Mouse (Mus musculus) forebrain, postnatal 0 days (tissue): ENCODE results near the gene Usp13. TPM values are rescaled to one million over a fixed set of nuclear protein-coding genes. Genes with fewer than 3 reads are reported as not detected.

Experiments used
- ATAC-seq: fragments of 200-750 bp; cut with Nextera tagmentation; 2 replicates; pipeline ENCODE4 v1.8.0; 2017; ENCODE audit warnings: mild to moderate bottlenecking, moderate library complexity
- DNase-seq: peaks from one replicate; pipeline ENCODE4 v3.0.0-alpha.2; 2015
- H3K27ac ChIP-seq: fragments of 300-500 bp; sonication (generic); 2 replicates; pipeline ENCODE4 v1.5.1; 2014; ENCODE audit warnings: low read depth, mild to moderate bottlenecking, antibody characterized with exemption, low read length, moderate library complexity, mixed read lengths
- H3K27me3 ChIP-seq: fragments of 300-500 bp; sonication (generic); 2 replicates; pipeline ENCODE4 v1.6.1; 2014; ENCODE audit warnings: mild to moderate bottlenecking, low read length, mixed read lengths; ENCODE audit not compliant: insufficient read depth
- H3K36me3 ChIP-seq: fragments of 300-500 bp; sonication (generic); 2 replicates; pipeline ENCODE4 v1.6.1; 2014; ENCODE audit warnings: mild to moderate bottlenecking, moderate library complexity; ENCODE audit not compliant: insufficient read depth
- H3K4me1 ChIP-seq: fragments of 300-500 bp; sonication (generic); 2 replicates; pipeline ENCODE4 v1.6.1; 2014; ENCODE audit warnings: antibody characterized with exemption; ENCODE audit not compliant: insufficient read depth
- H3K4me2 ChIP-seq: fragments of 300-500 bp; sonication (generic); 2 replicates; pipeline ENCODE4 v1.6.1; 2014; ENCODE audit warnings: low read depth, mild to moderate bottlenecking, moderate library complexity
- H3K4me3 ChIP-seq: fragments of 300-500 bp; sonication (generic); 2 replicates; pipeline ENCODE4 v1.5.1; 2014; ENCODE audit warnings: low read depth, low read length, mixed read lengths
- H3K9ac ChIP-seq: fragments of 300-500 bp; sonication (generic); 2 replicates; pipeline ENCODE4 v1.6.1; 2014; ENCODE audit warnings: mild to moderate bottlenecking
- H3K9me3 ChIP-seq: fragments of 300-500 bp; sonication (generic); 2 replicates; pipeline ENCODE4 v1.6.1; 2016; ENCODE audit warnings: low read length
- CTCF ChIP-seq: sonication (generic); IDR thresholded peaks from 2 replicates; pipeline ENCODE4 v1.5.1; 2016; ENCODE audit warnings: antibody characterized with exemption, control low read depth, low read depth
- WGBS: fragments of 180-500 bp; shearing (Covaris S2); extraction: QIAGEN DNeasy Blood & Tissue Kit; methylation state at CpG from one replicate; pipeline ENCODE4 v1.1.7; 2014; 5-methylcytosine and 5-hydroxymethylcytosine counted together
- polyA plus RNA-seq: library from polyadenylated mRNA; unstranded; fragments of >200 nt; fragmentation: Nextera tagmentation; extraction: Ambion mirVana; gene quantifications from 2 replicates; pipeline ENCODE4 v1.2.1, GENCODE M21; 2015
- total RNA-seq: library from RNA; depleted of rRNA; stranded (reverse); fragments of >200 nt; gene quantifications from 2 replicates; pipeline ENCODE4 v1.2.3, GENCODE M21; 2014; rRNA removed

Usp13 gene
- total RNA-seq (8.2 and 8.4 TPM in 2 replicates), polyA plus RNA-seq (7.2 and 11.9 TPM in 2 replicates)

GRCm38 (mm10) chr3:32817357-32818326 lies at the start of gene Usp13:
TSS of gene Usp13 (plus strand) at chr3:32817546.
- H3K4me3 ChIP-seq, result peak within 1 kb of the TSS; percentile 61
- 4% methylated on average over 83 of the region's 84 CpGs for WGBS

GRCm38 (mm10) chr3:32770781-32771180 lies 46.6 kb upstream of the Usp13 start:
- no peak overlapping the region for H3K27ac ChIP-seq
- no peaks in the 10 kb centered on the region for H3K36me3 ChIP-seq
- 79% methylated on average over 2 of the region's 2 CpGs for WGBS
- ATAC-seq, result no peak
- no peak overlapping the region for H3K4me3 ChIP-seq
- no peaks in the 10 kb centered on the region for H3K9me3 ChIP-seq
- DNase-seq, result no peak
- H3K9ac ChIP-seq, result no peak overlapping the region
- H3K4me2 ChIP-seq, result no peak overlapping the region
- no peaks in the 10 kb centered on the region for H3K27me3 ChIP-seq
- H3K4me1 ChIP-seq, result no peaks in the 10 kb centered on the region
- TF ChIP-seq CTCF, result no peak

More at GRCm38 (mm10) chr3:32817357-32818326, at the start of gene Usp13:
- Histone ChIP-seq H3K27me3 (no peaks in the 10 kb centered on the region), H3K4me2 (peak within 1 kb of the TSS; percentile 77), H3K4me1 (0 out of 2 replicates have a peak, but pooled peaks cover 4% of the 10 kb centered on the region), H3K9me3 (no peaks in the 10 kb centered on the region), H3K27ac (peak within 1 kb of the TSS; percentile 93), H3K36me3 (no peaks in the 10 kb centered on the region), H3K9ac (peak within 1 kb of the TSS; percentile 75)
- DNase-seq (peak; percentile 77), ATAC-seq (peak; percentile 89)
- TF ChIP-seq CTCF, result peak; percentile 64

- peak overlapping the region; percentile 75 for H3K9ac ChIP-seq
- 4% methylated on average over 9 of the region's 9 CpGs for WGBS
- H3K27ac ChIP-seq, result peak overlapping the region; percentile 93
- DNase-seq (no peak), ATAC-seq (peak; percentile 47)
- H3K4me2 ChIP-seq, result peak overlapping the region; percentile 77
- 0 out of 2 replicates have a peak, but pooled peaks cover 4% of the 10 kb centered on the region for H3K4me1 ChIP-seq
- H3K36me3 ChIP-seq, result no peaks in the 10 kb centered on the region
- no peaks in the 10 kb centered on the region for H3K27me3 ChIP-seq
- no peak for TF ChIP-seq CTCF
- H3K4me3 ChIP-seq, result peak overlapping the region; percentile 61
- no peaks in the 10 kb centered on the region for H3K9me3 ChIP-seq
Measured at GRCm38 (mm10) chr3:32817001-32817356, 367 bp upstream of the Usp13 start.

GRCm38 (mm10) chr3:32818327-32818900 lies 1.1 kb downstream of the Usp13 start:
- peak overlapping the region; percentile 75 for H3K9ac ChIP-seq
- 3% methylated on average over 12 of the region's 12 CpGs for whole genome bisulfite sequencing
- no peaks in the 10 kb centered on the region for H3K36me3 ChIP-seq
- peak; percentile 17 for DNase-seq
- H3K27me3 ChIP-seq, result no peaks in the 10 kb centered on the region
- no peak for ATAC-seq
- TF ChIP-seq CTCF, result no peak
- H3K27ac ChIP-seq, result no peak overlapping the region
- peak overlapping the region; percentile 61 for H3K4me3 ChIP-seq
- H3K9me3 ChIP-seq, result no peaks in the 10 kb centered on the region
- peak overlapping the region; percentile 77 for H3K4me2 ChIP-seq
- H3K4me1 ChIP-seq, result 0 out of 2 replicates have a peak, but pooled peaks cover 4% of the 10 kb centered on the region

- no peak overlapping the region for H3K4me3 ChIP-seq
- no peak overlapping the region for H3K27ac ChIP-seq
- no peak overlapping the region for H3K9ac ChIP-seq
- no peak for ATAC-seq
- no peaks in the 10 kb centered on the region for H3K36me3 ChIP-seq
- no peaks in the 10 kb centered on the region for H3K27me3 ChIP-seq
- no peaks in the 10 kb centered on the region for H3K9me3 ChIP-seq
- no peak overlapping the region for H3K4me2 ChIP-seq
- TF ChIP-seq CTCF, result no peak
- 76% methylated on average over 3 of the region's 3 CpGs for WGBS
- H3K4me1 ChIP-seq, result 0 out of 2 replicates have a peak, but pooled peaks cover 4% of the 10 kb centered on the region
- DNase-seq, result no peak
Measured at GRCm38 (mm10) chr3:32822620-32823019, 5.3 kb downstream of the Usp13 start.

- no peak for TF ChIP-seq CTCF
- Histone ChIP-seq H3K4me1 (no peaks in the 10 kb centered on the region), H3K4me3 (no peak overlapping the region), H3K27me3 (no peaks in the 10 kb centered on the region), H3K9me3 (no peaks in the 10 kb centered on the region), H3K4me2 (no peak overlapping the region), H3K36me3 (no peaks in the 10 kb centered on the region), H3K9ac (no peak overlapping the region), H3K27ac (no peak overlapping the region)
- DNase-seq (no peak), ATAC-seq (no peak)
- WGBS, result 94% methylated on average over 5 of the region's 5 CpGs
Measured at GRCm38 (mm10) chr3:32824923-32825322, 7.6 kb downstream of the Usp13 start.
